Mouse (Mus musculus) CD8-positive naive resting alpha-beta T cell, adult 57 days (primary cell): ENCODE measurements around the gene Rnf114. TPM values are rescaled to one million over a fixed set of nuclear protein-coding genes. Genes with fewer than 3 reads are reported as not detected.

Source experiments
- total RNA-seq: library from RNA; stranded (reverse); gene quantifications from one replicate; pipeline ENCODE4 v1.2.4, GENCODE M21; 2023

Rnf114 gene
- total RNA-seq: 113 TPM

GRCm38 (mm10) chr2:167491757-167492708 is at the start of gene Rnf114:
Gene Rnf114 (plus strand): TSS chr2:167492645.

DNA sequence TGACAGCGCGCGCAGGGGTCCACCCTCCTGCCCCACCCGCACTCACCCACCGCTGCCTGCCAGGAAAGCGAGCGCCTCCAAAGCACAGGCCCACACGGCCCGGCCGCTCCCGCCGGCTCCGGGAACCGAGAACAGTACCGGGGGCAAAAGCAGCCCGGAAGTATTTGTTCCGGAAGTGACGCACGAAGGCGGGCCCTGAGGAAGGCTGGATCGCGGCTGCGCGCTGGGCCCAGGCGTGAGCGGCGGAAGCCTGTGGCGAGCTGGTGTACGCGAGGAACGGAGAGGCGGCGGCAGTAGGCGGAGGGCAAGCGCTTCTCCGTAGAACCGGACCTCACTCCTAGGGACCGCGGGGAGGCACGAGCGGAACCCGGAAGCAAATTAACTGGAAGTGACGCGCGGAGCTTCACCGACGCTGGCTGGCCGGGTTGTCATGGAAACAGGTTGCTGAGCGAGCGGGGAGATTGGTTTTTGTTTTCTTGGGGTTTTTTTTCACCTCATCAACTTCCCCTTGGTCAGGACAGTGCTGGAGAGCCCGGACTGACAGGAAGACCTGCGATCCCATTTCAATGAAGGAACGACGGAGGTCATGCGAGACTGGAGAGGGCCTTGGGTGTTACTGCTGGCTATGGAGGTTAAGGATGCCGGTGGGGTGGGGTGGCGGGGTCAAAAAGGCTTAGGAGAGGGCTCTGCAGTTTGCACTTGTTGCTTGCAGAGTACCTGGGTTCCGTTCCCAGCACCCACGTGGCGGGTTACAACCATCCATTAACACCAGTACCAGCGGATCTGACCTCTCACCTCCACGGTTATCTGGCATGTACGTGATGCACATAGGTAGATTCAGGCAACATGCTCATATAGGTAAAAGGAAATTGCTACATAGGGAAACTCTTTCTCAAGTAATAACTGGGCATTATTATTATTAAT is 530 bp downstream of the Rnf114 start, which contains the start of gene Spata2:
TSS of gene Spata2 (minus strand) at position 175 of the 924 bp plus-strand sequence.

GRCm38 (mm10) chr2:167537476-167538297 is 45.2 kb downstream of the Rnf114 start, which contains the start of gene Snai1:
Gene Snai1 (plus strand): TSS chr2:167538195.

Other genes starting within 250 kb of the Rnf114 start
- gene B4galt5, start 143.5 kb upstream of the Rnf114 start, total RNA-seq: 32.1 TPM
- gene Slc9a8, start 70.9 kb upstream of the Rnf114 start, total RNA-seq: 102 TPM
- 41.6 TPM for gene Spata2, start 242 bp downstream of the Rnf114 start, total RNA-seq
- gene Snai1, start 45.5 kb downstream of the Rnf114 start, total RNA-seq: 1.2 TPM
- 117 TPM for gene Ube2v1, start 139.4 kb downstream of the Rnf114 start, total RNA-seq
- gene Gm20431, start 168.9 kb downstream of the Rnf114 start, total RNA-seq: 20.1 TPM
- gene Cebpb, start 196.3 kb downstream of the Rnf114 start, total RNA-seq: 35.9 TPM
- gene Tmem189, start 197.2 kb downstream of the Rnf114 start, total RNA-seq: 83.9 TPM